Mouse (Mus musculus) ES-E14 (cell line): Measurements from ENCODE around the gene Tap1.

Experiments
- ZC3H11A ChIP-seq: IDR thresholded peaks from 2 replicates; pipeline ENCODE4 v1.6.1; 2012; ENCODE audit warnings: low read depth, mild to moderate bottlenecking, inconsistent platforms, low read length, borderline replicate concordance
- ZNF384 ChIP-seq: IDR thresholded peaks from 2 replicates; pipeline ENCODE4 v1.6.1; 2012; ENCODE audit warnings: low read depth, low read length, inconsistent platforms

DNA sequence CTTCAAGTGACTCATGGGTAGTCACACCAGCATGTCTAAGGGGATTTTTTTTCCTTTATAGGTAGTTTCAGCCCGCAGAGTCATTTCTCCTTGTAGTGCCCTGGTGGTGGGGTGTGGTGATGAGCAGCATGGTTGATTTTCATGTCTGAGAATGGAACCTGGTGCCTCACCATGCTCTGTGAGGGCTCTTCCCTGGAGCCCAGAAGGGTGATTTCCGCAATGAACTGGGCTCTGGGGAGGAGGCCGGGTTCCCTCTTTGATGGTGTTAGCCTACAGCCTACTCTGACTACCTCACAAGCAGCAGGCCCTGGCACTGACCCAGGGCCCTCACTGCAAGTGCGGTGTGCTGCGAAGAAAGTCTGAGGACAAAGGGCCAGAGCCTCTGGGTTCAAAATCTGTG is 16.1 kb downstream of the Tap1 start, which contains the start of gene Tap2:
- TF ChIP-seq ZNF384 (no peak), ZC3H11A (no peak)
